Mouse (Mus musculus): ENCODE data around the gene Foxl1.
A peak's percentile ranks its signal among the peaks of the same experiment; 100 is the strongest.

The Foxl1 gene

DNA sequence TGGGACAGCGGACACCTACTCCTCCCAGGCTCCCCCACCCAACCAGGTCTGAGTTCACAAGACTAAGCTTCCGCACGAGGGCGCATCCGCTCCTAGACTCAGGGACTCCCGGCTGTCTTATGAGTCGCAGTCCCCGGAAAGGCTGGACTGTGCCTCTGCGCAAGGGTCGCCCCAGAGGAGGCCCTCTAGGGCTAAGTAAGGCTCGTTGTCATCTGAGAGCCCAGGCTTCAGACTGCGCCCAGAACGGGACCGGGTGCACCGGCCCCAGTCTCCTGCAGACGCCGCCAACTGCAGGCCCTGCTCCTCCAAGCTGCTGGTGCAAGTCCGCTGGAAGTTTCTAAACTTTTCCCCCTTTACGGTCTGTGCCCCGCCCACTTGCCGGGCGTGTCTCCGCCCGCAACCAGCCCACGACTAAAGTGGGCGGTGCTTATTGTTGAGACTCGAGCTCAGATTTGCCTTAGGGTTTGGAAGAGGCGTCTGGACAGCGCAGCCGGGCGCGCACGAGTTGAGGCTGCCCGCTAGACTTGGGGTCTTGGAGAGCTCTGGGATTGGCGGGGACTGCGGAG is 2.3 kb upstream of the Foxl1 start:
- DNase-seq (ENCODE audit: low read depth) = no peak

DNA sequence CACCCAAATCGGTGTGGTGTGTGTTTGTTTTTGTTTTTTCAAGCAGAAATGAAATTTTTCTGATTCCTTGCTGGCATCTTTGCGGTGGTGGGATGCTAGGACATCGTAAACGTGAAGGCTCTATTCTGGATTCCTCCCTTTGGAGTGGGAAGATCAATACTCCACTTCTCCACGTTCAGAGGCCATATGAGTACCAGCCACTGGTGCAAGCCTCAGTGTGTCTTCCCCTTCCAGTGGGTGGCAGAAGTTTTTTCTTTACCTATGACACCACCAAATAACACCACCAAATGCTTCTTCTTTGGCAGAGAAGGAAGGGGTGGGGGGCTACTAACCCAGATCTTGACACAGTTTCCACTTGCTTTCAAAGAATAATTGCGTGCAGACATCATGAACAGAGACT is 1.5 kb upstream of the Foxl1 start:
- DNase-seq (ENCODE audit: low read depth) = no peak

DNA sequence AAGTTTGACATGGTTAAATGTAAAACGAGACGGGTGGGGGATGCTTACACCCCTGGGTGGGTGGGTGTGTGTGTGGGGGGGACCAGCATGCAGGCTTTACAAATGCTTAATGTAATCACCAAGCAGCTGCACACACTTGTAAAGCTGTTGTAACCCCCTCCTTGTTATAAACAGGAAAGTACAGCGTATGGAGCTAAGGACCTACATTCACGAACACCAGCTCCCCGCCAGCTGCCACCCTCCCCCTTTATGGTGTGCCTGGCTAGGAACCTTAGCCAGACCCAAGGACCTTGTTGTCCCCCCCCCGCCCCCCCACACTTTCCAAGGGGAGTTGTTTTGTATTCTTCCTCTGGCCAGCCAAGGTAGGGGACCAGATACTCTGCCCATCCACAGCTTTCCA is 1.0 kb upstream of the Foxl1 start:
- DNase-seq (ENCODE audit: low read depth) = no peak

DNA sequence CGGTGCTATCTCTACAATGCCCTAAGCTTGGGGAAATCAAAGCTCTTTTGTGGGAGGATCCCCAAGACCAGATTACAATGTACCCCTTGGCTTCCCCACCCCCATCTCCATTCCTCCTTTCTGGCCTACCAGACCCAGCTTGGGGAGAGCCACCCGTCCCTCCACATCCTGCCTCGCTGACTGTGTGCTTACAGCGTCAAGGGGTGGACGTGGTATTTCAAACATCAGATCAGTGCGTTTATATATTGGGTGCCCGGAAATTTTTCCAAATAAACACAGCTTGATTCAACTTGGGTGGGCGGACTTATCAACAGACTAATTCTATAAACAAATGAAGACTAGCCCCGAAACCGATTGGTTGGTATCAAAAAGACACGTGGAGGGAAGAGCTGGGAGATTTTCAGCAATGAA is 444 bp upstream of the Foxl1 start:
- no peak for DNase-seq (ENCODE audit: low read depth)

DNA sequence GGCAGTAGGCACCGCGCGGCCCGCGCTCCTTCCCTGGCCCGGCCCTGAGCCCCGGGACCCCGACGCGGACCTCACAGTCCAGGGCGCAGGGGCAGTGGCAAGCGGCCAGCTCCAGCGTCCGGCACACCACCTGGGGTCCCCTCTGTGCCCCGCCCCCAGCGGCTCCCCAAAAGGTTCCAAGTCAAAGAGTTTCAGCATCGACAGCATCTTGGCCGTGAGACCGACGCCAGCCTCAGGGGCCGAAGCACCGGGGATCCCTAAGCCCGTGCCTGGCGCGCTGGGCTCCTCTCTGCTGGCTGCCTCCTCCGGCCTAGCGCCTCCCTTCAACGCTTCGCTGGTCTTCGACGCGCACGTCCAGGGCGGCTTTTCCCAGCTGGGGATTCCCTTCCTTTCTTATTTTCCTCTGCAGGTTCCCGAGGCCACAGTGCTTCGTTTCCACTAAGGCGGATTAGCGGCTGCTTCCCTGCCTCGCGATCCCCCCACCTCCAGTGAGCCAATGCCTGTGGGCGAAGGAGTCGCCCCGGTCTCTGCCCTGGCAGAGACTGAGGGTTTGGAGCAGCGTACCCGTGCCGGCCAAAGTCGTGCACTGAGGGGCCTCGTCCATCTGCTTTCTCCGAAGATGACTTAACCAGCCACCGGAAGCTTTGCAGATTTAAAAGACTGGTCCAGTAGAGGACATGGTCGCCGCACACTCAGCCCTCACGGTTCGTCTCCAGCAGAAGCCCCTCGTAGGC is 958 bp downstream of the Foxl1 start:
- no peak for DNase-seq (ENCODE audit: low read depth)

DNA sequence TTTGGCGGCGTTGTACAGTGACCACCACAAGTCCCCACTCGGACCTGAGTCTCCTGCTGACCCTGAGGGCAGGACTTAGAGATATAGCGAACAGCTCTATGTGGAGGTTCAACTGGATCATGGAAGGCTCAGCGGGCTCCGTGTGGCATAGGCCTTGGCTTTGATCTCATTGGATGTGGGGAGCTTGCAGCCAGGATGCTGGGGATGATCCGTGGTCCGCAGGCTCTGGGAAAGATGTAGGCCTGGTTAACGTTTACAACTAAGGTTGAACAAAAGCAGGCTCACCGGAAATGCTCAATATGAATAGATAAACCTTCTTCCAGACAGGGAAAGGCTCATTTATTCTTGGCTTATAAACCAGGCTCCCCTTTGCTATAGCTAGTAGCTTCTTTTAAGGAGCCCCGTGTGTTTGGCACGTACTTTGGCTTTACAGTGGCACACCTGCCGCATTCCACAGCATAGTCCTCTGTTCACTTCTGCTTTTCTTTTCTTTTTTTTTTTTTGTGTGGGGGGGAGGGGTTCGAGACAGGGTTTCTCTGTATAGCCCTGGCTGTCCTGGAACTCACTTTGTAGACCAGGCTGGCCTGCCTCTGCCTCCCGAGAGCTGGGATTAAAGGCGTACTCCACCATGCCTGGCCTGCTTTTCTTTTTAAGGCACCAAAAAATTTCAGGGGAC is 1.7 kb downstream of the Foxl1 start:
- no peak for DNase-seq (ENCODE audit: low read depth)

DNA sequence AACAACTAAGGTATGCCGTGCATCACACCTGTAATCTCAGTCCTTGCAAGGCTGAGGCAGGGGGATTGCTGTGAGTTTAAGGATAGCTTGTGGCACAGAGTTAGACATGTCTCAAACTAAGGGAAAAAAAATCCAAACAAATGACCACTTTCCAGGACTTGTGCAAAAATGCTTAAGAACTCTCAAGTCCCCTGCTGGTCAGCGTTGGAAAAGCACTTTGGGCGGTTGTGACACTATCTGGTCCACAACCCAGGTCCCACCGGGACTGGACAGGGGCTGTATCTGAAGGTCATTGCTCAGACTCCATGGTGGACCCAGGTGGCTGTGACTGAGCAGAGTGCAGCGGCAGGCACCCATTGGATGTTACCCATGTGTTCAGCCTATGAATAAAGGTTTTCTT is 2.8 kb downstream of the Foxl1 start:
- DNase-seq (ENCODE audit: low read depth) = peak; percentile 25

DNA sequence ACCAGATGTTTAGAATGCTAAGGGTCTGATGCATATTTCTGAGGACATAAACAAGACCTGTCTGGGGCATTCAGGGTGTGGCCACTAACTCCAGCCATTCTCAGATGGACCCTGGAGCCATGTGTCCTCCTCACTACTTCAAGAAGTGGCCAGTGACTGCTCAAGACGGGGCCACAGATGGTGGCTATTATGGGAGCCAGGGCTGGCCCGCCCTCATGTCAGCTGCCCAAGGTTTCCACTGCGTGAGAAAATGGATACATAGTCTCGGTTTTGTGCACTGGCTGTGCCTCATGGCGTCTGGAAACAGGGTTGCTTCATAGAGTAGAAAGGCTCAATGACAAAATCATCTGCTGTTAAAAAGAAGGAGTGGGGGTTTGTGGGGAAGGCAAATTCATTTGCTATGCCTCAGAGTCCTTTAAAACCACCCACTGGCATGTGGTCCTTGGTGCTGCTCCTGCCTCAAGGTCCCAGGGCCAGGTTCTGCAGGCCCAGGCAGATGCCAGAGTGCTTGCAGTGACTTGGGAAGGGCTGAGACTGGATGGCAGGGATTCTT is 5.3 kb downstream of the Foxl1 start:
- DNase-seq (ENCODE audit: low read depth) = no peak

DNA sequence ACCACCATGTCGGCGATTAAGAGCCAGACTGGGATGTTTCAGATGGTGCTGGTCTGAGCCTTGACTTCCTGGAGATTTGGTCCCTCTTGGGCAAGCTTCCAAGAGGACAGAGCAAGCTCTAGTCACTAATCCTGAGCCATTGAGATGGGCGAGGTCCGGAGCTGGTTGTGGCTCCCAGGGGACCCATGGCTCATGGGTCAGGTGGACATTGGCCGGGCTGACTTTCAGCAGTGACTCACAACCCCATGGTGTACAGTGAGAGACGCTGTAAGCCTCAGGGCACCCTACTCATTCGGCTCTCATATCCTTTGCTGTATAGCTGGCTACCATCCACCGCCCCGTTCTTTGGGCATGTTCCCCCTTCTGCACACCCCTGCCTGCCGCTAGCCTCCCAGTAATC is 6.4 kb downstream of the Foxl1 start:
- no peak for DNase-seq (ENCODE audit: low read depth)

DNA sequence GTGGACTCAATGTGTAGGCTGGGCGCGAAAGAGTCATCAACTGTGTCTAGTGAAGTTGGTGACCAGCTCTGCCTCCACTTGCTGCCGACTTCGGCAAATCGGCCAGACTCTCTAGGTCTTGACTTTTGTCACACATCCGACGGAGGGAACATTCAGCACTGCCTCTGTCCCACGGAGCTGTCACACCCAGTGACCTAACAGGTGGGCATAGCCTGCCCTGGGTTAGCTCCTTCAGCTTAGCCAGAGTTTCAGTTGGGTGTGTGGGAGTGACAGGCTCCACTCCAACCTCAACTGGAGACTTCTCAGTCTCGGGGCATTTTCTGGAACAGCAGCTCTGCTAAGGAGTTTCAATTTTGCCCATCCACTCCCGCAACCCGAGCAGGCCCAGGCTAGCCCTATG is 6.8 kb downstream of the Foxl1 start:
- DNase-seq (ENCODE audit: low read depth) = no peak

DNA sequence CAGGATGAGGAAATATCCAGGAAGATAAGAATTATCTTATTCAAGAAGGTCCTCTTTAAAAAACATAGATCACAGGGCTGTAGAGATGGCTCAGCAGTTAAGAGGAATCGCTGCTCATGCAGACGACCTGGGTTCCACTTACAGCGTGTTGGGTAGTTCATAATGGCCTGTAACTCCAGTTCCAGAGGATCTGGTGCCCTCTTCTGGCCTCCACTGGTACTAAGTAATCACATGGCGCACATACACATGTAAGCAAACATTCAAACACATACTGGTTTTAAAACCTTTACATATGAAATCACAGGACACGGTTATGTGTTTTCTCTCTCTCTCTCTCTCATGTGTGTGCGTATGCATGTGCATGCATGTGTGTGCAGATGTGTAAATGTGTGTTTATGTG is 9.1 kb downstream of the Foxl1 start:
- no peak for DNase-seq (ENCODE audit: low read depth)

DNA sequence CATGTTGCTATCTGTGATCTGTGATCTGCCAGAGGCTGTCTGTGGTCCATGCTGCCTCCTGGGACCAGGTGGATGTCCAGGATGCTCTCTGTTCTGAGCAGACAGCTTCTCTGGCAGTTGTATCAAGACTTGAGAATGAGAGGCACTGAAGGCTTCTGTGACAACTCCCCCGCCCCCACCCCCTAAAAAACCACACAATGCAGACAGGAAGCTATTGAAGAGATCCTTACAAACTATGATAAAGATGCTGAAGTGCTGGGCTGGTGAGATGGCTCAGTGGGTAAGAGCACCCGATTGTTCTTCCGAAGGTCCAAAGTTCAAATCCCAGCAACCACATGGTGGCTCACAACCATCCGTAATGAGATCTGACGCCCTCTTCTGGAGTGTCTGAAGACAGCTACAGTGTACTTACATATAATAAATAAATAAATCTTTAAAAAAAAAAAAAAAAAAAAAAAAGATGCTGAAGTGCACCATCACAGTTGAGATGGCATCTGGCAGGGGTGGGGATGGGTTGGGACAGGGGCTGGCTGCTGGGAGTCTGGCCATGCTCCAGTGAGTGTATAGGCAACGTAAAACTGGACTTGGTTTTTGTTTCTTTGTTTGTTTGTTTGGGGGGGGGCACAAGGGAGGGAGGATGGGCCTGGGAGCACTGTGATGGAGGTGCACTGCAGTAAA is 17.9 kb downstream of the Foxl1 start:
- peak; percentile 40 for DNase-seq (ENCODE audit: low read depth)

DNA sequence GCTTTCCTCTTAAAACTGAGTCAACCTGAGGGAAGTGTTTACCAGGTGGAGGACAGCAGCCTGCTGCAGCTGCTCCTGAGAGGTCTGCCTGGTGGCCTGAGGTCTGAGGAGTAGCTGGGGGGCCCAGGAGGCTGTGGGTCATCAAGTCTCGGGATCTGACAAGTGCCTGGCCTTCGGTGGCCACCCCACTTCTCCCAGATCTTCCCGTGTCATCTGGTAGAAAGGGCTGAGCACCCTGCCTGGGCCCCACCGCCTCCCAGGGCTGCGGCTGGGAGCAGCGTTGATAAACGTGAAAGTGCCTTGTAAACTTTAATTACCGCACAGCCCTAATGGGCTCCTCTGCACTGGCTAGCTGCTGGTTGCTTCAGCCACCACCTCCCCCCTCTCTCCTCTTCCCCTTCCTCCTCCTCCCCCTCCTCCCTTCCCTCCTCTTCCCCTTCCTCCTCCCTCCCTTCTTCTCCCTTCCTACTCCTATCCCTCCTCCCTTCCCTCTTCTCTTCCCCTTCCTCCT is 20.9 kb downstream of the Foxl1 start:
- DNase-seq (ENCODE audit: low read depth) = no peak

DNA sequence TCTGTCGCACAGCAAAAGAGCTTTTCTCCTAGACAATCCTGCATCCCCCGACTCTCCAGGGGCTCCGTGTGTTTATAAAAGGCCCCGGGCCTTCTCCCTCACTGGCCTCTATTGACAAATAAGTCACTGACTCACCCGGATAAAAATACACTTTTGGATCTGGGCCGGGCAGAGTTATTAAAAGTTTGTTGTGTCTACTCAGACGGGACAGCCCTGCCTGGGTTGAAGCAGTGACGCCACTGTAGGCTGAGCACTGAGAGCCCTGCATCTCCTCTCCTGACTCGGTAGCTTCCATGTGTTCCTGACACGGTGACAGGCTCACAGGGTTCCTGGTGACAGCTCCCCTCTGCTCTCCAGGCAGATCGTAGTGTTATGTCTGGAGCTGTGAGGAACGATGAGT is 24.7 kb downstream of the Foxl1 start:
- no peak for DNase-seq (ENCODE audit: low read depth)

DNA sequence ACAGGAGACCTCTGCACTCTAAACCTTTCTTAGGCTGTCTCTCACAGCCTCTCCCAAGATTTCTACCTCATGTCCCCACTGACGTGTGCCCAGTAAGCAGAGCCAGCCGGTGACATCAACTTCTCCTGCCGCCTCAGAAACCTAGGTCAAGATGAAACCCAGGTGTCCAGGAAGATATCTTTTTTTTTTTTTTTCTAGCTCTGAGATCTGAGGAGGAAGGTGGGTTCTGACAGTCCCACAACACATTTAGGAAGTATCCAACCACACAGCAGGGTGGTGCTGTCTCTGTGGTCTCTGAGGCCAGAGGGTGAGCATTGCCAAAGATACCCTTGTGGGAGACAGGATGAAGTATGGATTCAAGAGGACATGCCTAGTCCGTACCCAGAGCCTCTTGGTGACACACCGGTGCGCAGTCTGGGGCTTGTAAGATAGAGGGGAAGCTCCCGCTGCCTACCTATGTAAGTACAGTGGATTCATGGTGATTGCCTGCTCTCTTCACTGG is 29.3 kb downstream of the Foxl1 start:
- peak; percentile 23 for DNase-seq (ENCODE audit: low read depth)

DNA sequence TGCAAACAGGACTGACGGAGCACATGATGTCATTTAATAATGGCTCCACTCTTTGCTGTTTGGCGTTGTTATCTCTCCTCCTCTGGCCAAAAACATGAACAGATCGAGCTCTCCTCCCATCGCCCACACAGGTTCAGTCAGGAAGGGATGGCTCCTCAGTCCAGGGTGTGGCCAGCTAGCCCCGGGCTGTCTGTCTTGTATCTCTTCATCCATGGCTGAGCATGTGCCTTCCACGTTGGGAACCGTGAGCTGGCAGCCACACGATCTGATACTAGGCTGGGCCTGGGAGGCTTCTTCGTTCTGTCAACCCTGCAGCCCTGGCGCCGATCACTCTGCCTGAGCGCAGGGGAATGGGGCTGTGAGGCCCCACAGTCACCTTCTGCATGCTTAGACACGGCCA is 31.1 kb downstream of the Foxl1 start:
- DNase-seq (ENCODE audit: low read depth) = no peak

DNA sequence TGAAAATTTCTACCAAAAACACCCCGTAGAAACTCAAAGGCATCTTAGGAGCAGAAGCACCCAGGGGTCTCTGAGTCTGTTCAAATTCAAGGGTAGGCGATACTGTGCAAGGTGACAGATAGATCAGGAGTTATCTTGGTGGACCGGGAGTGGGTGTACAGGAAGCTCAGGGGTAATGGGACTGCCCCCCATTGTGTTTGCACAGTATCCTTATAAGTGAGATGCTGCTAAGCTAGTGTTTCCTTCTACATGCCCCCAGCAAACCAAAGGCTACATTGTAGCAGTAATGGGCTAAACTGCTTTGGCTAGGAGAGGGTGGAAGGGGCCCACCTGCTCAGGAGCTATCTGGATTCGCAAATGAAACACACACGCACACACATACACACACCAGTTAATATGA is 33.7 kb downstream of the Foxl1 start:
- no peak for DNase-seq (ENCODE audit: low read depth)

DNA sequence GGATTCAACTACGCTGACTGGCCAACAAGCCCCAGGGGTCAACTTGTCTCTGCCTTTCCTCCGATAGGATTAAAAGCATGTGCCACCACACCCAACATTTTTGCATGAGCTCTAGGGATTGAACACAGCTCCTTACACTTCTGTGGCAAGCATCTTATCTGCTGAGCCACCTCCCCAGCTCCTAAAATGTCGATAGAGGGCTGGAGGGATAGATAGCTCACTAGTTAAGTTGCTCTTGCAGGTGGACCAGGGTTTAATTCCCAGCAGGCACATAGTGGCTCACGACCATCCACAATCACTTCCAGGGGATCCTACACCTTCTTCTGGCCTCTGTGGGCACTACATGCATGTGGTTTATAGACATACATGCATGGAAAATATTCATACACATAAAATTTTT is 34.7 kb downstream of the Foxl1 start:
- DNase-seq (ENCODE audit: low read depth) = no peak

DNA sequence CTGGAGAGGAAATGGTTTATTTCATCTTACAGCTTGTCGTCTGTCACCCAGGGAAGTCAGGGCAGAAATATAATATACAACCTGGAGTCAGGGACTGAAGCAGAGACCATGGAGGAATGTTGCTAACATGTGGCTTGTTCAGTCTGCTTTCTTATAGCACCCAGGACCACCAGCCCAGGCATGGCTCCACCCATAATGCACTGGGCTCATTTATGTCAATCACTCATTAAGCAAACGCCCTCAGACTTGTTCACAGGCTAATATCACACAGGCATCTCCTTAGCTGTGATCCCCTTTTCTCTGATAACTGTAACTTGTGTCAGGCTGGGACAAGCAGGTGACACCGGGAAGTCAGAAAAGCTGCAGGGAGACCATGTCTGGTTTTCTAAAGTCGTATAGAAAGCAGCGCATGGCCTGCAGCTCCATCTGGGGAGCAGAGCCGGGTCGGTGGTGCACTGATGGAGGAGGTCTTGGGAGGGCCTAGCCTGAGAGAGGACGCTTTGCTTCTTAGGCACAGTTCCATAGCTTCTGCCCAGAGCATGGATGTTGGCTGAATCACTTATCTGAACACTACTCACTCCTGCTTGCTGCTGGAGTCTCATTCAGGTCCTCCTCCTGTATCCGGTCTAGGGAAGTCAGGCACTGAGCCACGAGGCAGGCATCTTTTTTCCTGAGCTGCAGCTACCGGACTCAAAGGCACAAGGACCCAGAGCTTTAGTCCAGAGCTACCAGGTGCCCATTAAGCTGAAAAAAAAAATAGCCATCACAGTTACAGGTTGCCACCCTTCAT is 35.4 kb downstream of the Foxl1 start:
- DNase-seq (ENCODE audit: low read depth) = no peak

DNA sequence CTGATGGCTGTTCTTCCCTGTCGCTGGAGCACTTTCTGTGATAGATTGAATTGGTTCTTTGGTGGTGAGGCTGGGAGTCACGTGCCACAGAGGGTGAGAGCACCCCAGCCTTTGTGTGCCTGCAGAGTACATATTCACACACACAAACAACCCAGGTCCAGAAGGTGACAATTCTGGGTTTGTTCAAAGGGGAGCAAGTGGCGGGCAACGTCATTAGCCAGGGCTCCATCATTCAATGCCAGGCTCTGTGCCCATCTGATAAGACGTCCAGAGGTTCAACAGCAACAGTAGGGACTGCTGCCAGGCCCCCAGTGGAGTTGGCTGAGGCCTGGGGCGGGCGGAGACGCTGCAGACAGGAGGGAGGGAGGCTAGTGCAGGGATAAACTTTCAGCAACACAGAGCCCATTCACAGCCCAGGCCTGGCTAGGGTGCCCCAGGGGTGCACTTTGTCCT is 36.3 kb downstream of the Foxl1 start:
- peak; percentile 35 for DNase-seq (ENCODE audit: low read depth)

DNA sequence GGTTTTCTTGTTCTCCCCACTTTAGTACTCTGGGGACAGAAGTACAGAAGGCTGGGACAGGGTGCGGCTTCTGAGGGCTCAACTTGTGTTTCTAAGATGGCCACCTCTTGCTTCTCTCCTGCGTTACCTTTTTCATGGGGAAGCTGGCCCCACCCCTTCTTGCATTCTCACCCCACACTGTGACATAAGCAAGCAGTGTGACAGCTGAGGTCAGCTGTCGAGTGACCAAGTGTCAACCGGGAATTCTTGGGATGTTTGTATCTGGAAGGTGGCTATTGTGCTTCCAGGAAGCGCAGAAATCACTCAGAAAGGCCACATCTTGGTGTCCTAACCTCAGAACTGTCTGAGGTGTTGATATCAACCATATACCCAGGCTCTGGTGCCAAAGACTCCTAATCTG is 40.3 kb downstream of the Foxl1 start:
- DNase-seq (ENCODE audit: low read depth) = no peak
